Mouse (Mus musculus) stomach, embryonic 14.5 days (tissue): ENCODE measurements around the gene Acvr2a. TPM values are rescaled to one million over a fixed set of nuclear protein-coding genes. Genes with fewer than 3 reads are reported as not detected.

Source experiments
- polyA plus RNA-seq: library from polyadenylated mRNA; unstranded; fragments of >200 nt; fragmentation: Nextera tagmentation; extraction: Ambion mirVana; gene quantifications from 2 replicates; pipeline ENCODE4 v1.2.1, GENCODE M21; 2014

Gene Acvr2a
- polyA plus RNA-seq, 1 experiment from 2014 or later, result 19.8 TPM

Other genes starting within 250 kb of the Acvr2a start
- 39.6 and 41.8 TPM in 2 replicates for gene Mbd5, start 135.4 kb downstream of the Acvr2a start, polyA plus RNA-seq
- gene Orc4, start 136.2 kb downstream of the Acvr2a start, polyA plus RNA-seq, result 117 and 127 TPM in 2 replicates